Mouse (Mus musculus): Measurements from ENCODE around the gene Isyna1.
"Not testable (repeated sequence)": the region's sequence is repeated elsewhere in the genome, so short reads cannot be mapped to it uniquely, and the experiment has no call there.

Gene Isyna1

GRCm38 (mm10) chr8:70574915-70575314, 19.3 kb upstream of the Isyna1 start:
- DNase-seq (ENCODE audit: low read depth, low spot score): no peak

GRCm38 (mm10) chr8:70577207-70577606, 17.0 kb upstream of the Isyna1 start:
- no peak for DNase-seq (ENCODE audit: low read depth, low spot score)

- DNase-seq (ENCODE audit: low read depth, low spot score): no peak
Observed at GRCm38 (mm10) chr8:70583476-70584387, 10.4 kb upstream of the Isyna1 start.

GRCm38 (mm10) chr8:70584606-70585257, 9.4 kb upstream of the Isyna1 start:
- no peak for DNase-seq (ENCODE audit: low read depth, low spot score)

- no peak for DNase-seq (ENCODE audit: low read depth, low spot score)
Observed at GRCm38 (mm10) chr8:70585258-70585652, 8.9 kb upstream of the Isyna1 start.

- DNase-seq (ENCODE audit: low read depth, low spot score): not testable (repeated sequence)
Observed at GRCm38 (mm10) chr8:70587955-70588354, 6.2 kb upstream of the Isyna1 start.

GRCm38 (mm10) chr8:70591569-70591968, 2.6 kb upstream of the Isyna1 start:
- peak; percentile 51 for DNase-seq (ENCODE audit: low read depth, low spot score)

- DNase-seq (ENCODE audit: low read depth, low spot score): no peak
Observed at GRCm38 (mm10) chr8:70593173-70593572, 1.0 kb upstream of the Isyna1 start.

- no peak for DNase-seq (ENCODE audit: low read depth, low spot score)
Observed at GRCm38 (mm10) chr8:70594621-70595564, 720 bp downstream of the Isyna1 start.

- DNase-seq (ENCODE audit: low read depth, low spot score): no peak
Observed at GRCm38 (mm10) chr8:70595811-70596210, 1.6 kb downstream of the Isyna1 start.

- DNase-seq (ENCODE audit: low read depth, low spot score): no peak
Observed at GRCm38 (mm10) chr8:70596216-70596615, 2.0 kb downstream of the Isyna1 start.

- no peak for DNase-seq (ENCODE audit: low read depth, low spot score)
Observed at GRCm38 (mm10) chr8:70596775-70597416, 2.7 kb downstream of the Isyna1 start.

GRCm38 (mm10) chr8:70597417-70598272, 3.5 kb downstream of the Isyna1 start:
- DNase-seq (ENCODE audit: low read depth, low spot score): no peak

- DNase-seq (ENCODE audit: low read depth, low spot score): no peak
Observed at GRCm38 (mm10) chr8:70598283-70598682, 4.1 kb downstream of the Isyna1 start.

- DNase-seq (ENCODE audit: low read depth, low spot score): no peak
Observed at GRCm38 (mm10) chr8:70598722-70599121, 4.5 kb downstream of the Isyna1 start.

- DNase-seq (ENCODE audit: low read depth, low spot score): no peak
Observed at GRCm38 (mm10) chr8:70599507-70600290, 5.5 kb downstream of the Isyna1 start.

- DNase-seq (ENCODE audit: low read depth, low spot score): no peak
Observed at GRCm38 (mm10) chr8:70600473-70601270, 6.5 kb downstream of the Isyna1 start.

- DNase-seq (ENCODE audit: low read depth, low spot score): no peak
Observed at GRCm38 (mm10) chr8:70601271-70601649, 7.1 kb downstream of the Isyna1 start.
